Mouse (Mus musculus): Measurements from ENCODE around the gene Cep85l.

DNA sequence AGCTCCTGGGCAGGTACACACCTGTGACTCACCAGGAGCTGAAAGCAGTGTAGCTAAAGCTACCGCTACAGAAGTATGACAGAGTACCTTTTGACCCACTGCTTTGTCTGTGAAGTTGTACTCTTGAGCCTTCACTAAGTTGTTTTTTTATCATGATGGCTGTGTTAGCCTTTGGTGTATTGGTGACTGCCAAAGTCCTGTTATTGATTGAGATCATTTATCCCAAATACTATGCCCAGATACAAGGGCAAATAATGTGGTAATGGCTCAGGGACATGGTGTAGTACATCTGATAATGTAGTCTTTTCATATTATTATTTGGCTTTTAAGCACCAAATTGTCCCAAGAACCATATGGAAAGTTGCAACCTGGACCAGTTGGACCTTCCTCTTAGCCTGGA is 43.3 kb upstream of the Cep85l start:
- TF ChIP-seq CTCF (IDR thresholded peaks at IDR 0.05; ENCODE audit: low read depth) (no peak), EP300 (IDR thresholded peaks at IDR 0.05; ENCODE audit: low read depth) (no peak)

All from liver, postnatal 0 days (tissue).